Mouse (Mus musculus) MEL (cell line): Measurements from ENCODE around the gene Sh3rf1.

Experiments used
- CTCF ChIP-seq, 3 experiments: IDR thresholded peaks in 2 of 3; conservative IDR thresholded peaks in 1 of 3; 2 replicates each; pipeline ENCODE4 v1.5.1; 2011 to 2012; ENCODE audit warnings: low read length in 3 of 3, low read depth in 2 of 3, mild to moderate bottlenecking in 2 of 3, improper control_type of control experiment in 1 of 3, inconsistent platforms in 1 of 3, mixed read lengths in 1 of 3, moderate library complexity in 1 of 3; ENCODE audit not compliant: control insufficient read depth in 1 of 3, insufficient read depth in 1 of 3, poor library complexity in 1 of 3, severe bottlenecking in 1 of 3
- EP300 ChIP-seq, 2 experiments: IDR thresholded peaks; 2 replicates each; pipeline ENCODE4 v1.6.1; 2011; ENCODE audit warnings: improper control_type of control experiment in 2 of 2, low read length in 2 of 2, low read depth in 1 of 2, mild to moderate bottlenecking in 1 of 2
- GATA1 ChIP-seq: IDR thresholded peaks from 2 replicates; pipeline ENCODE4 v1.6.1; 2011; ENCODE audit warnings: low read depth, low read length, improper control_type of control experiment
- HCFC1 ChIP-seq: IDR thresholded peaks from 2 replicates; pipeline ENCODE4 v1.6.1; 2012; ENCODE audit warnings: low read depth, mild to moderate bottlenecking, inconsistent platforms, low read length, improper control_type of control experiment, moderate library complexity
- MAFK ChIP-seq: IDR thresholded peaks from 2 replicates; pipeline ENCODE4 v1.6.1; 2011; ENCODE audit warnings: low read depth, mild to moderate bottlenecking, low read length, improper control_type of control experiment, borderline replicate concordance
- MAX ChIP-seq: IDR thresholded peaks from 2 replicates; pipeline ENCODE4 v1.6.1; 2011; ENCODE audit warnings: low read length, improper control_type of control experiment
- MXI1 ChIP-seq: IDR thresholded peaks from 2 replicates; pipeline ENCODE4 v1.6.1; 2011; ENCODE audit warnings: mild to moderate bottlenecking, low read depth, low read length, improper control_type of control experiment
- POLR2A ChIP-seq, 2 experiments: IDR thresholded peaks; 2 replicates each; pipeline ENCODE4 v1.6.1; 2011 to 2012; ENCODE audit warnings: low read length in 2 of 2, mild to moderate bottlenecking in 2 of 2, control low read depth in 1 of 2, improper control_type of control experiment in 1 of 2, low read depth in 1 of 2, moderate library complexity in 1 of 2; ENCODE audit not compliant: control insufficient read depth in 1 of 2, insufficient read depth in 1 of 2, poor library complexity in 1 of 2
- POLR2AphosphoS2 ChIP-seq: IDR thresholded peaks from 2 replicates; pipeline ENCODE4 v1.6.1; 2011; ENCODE audit warnings: low read length, improper control_type of control experiment
- SIN3A ChIP-seq: IDR thresholded peaks from 2 replicates; pipeline ENCODE4 v1.6.1; 2012; ENCODE audit warnings: low read length, improper control_type of control experiment, inconsistent platforms
- TAL1 ChIP-seq: IDR thresholded peaks from 2 replicates; pipeline ENCODE4 v1.6.1; 2012; ENCODE audit warnings: mild to moderate bottlenecking, inconsistent platforms, low read length, moderate library complexity, mixed read lengths
- TCF12 ChIP-seq: IDR thresholded peaks from 2 replicates; pipeline ENCODE4 v1.6.1; 2014; ENCODE audit warnings: low read depth, mild to moderate bottlenecking, inconsistent platforms, low read length, improper control_type of control experiment, moderate library complexity
- USF2 ChIP-seq, 2 experiments: IDR thresholded peaks; 2 replicates each; pipeline ENCODE4 v1.6.1; 2011 to 2012; ENCODE audit warnings: improper control_type of control experiment in 2 of 2, low read length in 2 of 2, borderline replicate concordance in 1 of 2, inconsistent platforms in 1 of 2, low read depth in 1 of 2, mild to moderate bottlenecking in 1 of 2; ENCODE audit not compliant: insufficient read depth in 1 of 2

DNA sequence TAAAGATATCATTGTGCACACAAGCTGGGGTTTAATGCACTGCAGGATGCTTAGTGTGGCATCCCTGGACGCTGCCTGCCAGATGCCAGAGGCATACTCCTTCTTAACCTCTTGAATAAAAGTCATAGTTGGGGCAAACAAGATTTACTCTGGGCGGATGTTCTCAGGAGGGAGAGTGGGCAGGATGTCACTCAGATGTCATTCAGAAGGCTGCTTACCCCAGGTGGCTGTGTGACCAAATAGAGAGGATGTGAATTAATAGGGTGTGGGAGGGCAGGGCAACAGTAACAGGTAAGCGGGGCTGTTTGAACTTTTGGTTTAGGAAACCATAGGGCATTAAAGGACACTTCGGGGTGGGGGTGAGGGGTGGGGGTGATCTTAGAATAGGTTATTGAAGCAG is 37.7 kb downstream of the Sh3rf1 start:
- TF ChIP-seq GATA1, result no peak
- no peak for TF ChIP-seq USF2 (IDR thresholded peaks at IDR 0.05; ENCODE audit: borderline replicate concordance in 1 of 2, insufficient read depth in 1 of 2, low read depth in 1 of 2, low read length in 2 of 2)
- no peak for TF ChIP-seq MAFK
- no peak for TF ChIP-seq CTCF (IDR thresholded peaks at IDR 0.05 in 2 of 3, conservative IDR thresholded peaks at IDR 0.05 in 1 of 3; ENCODE audit: control insufficient read depth in 1 of 3, insufficient read depth in 1 of 3, low read depth in 2 of 3, low read length in 3 of 3, poor library complexity in 1 of 3, severe bottlenecking in 1 of 3)
- no peak for TF ChIP-seq POLR2AphosphoS2
- TF ChIP-seq EP300 (IDR thresholded peaks at IDR 0.05; ENCODE audit: low read depth in 1 of 2, low read length in 2 of 2), result no peak
- no peak for TF ChIP-seq POLR2A (IDR thresholded peaks at IDR 0.05; ENCODE audit: control insufficient read depth in 1 of 2, insufficient read depth in 1 of 2, low read depth in 1 of 2, low read length in 2 of 2, poor library complexity in 1 of 2)
- no peak for TF ChIP-seq TAL1
- no peak for TF ChIP-seq HCFC1
- no peak for TF ChIP-seq MXI1
- TF ChIP-seq TCF12, result no peak
- no peak for TF ChIP-seq SIN3A
- TF ChIP-seq MAX, result no peak
